Mouse (Mus musculus): ENCODE data around the gene Soat2.

- TF ChIP-seq TCF12 (IDR thresholded peaks at IDR 0.05; ENCODE audit: insufficient read depth, poor library complexity, severe bottlenecking): no peak
- no peak for TF ChIP-seq USF1 (IDR thresholded peaks at IDR 0.05; ENCODE audit: low read depth)
- no peak for TF ChIP-seq MAX (IDR thresholded peaks at IDR 0.05; ENCODE audit: low read depth)
- TF ChIP-seq POLR2A (IDR thresholded peaks at IDR 0.05; ENCODE audit: insufficient read length, low read depth): no peak
- TF ChIP-seq E2F4 (IDR thresholded peaks at IDR 0.05; ENCODE audit: insufficient read depth): no peak
- TF ChIP-seq TCF3 (IDR thresholded peaks at IDR 0.05; ENCODE audit: insufficient read length, low read depth): no peak
- no peak for TF ChIP-seq POLR2AphosphoS2 (IDR thresholded peaks at IDR 0.05; ENCODE audit: insufficient read length, low read depth)
- TF ChIP-seq MYOD1 (IDR thresholded peaks at IDR 0.05; ENCODE audit: control insufficient read depth in 1 of 3, insufficient read length in 2 of 3, low read depth in 2 of 3): no peak
- TF ChIP-seq REST (IDR thresholded peaks at IDR 0.05; ENCODE audit: insufficient read depth, insufficient read length): no peak
Measured at GRCm38 (mm10) chr15:102120530-102120929, 29.8 kb upstream of the Soat2 start.
